Mouse (Mus musculus) Patski (cell line): ENCODE results near the gene Ctr9. TPM values are rescaled to one million over a fixed set of nuclear protein-coding genes. Genes with fewer than 3 reads are reported as not detected.

Source experiments
- ATAC-seq: fragments of 100-300 bp; one replicate; pipeline ENCODE4 v1.8.0; 2021
- CTCF ChIA-PET: fragments of 350-600 bp; sonication (Branson Sonifier 250); formaldehyde crosslinking; loops from one replicate; lab custom pipeline; 2022; ENCODE audit warnings: inconsistent platforms; lab: Charles Lee
- POLR2A ChIA-PET: fragments of 350-600 bp; sonication (Branson Sonifier 250); formaldehyde crosslinking; loops from one replicate; lab custom pipeline; 2022; ENCODE audit warnings: antibody characterized with exemption, inconsistent platforms; lab: Charles Lee
- DNase-seq: peaks from one replicate; pipeline ENCODE4 v3.0.0-alpha.2; 2011; ENCODE audit warnings: low read depth, low spot score
- H3K27me3 ChIP-seq: fragments of 371-371 bp; one replicate; pipeline ENCODE4 v1.5.1; 2021
- CTCF ChIP-seq: fragments of 100-300 bp; IDR thresholded peaks from one replicate; pipeline ENCODE4 v1.5.1; 2021
- in situ Hi-C: fragments of 300-500 bp; cut with MboI; formaldehyde crosslinking; loops from 3 replicates; pipeline ENCODE4 v1.11.1; 2018; ENCODE audit warnings: low pct_unique_long_range_greater_than_20kb, mixed read lengths
- polyA plus RNA-seq: library from polyadenylated mRNA; unstranded; gene quantifications from one replicate; pipeline ENCODE4 v1.2.3, GENCODE M21; 2021

Ctr9 gene
- polyA plus RNA-seq, 1 experiment from 2014 or later: 44.1 TPM

DNA sequence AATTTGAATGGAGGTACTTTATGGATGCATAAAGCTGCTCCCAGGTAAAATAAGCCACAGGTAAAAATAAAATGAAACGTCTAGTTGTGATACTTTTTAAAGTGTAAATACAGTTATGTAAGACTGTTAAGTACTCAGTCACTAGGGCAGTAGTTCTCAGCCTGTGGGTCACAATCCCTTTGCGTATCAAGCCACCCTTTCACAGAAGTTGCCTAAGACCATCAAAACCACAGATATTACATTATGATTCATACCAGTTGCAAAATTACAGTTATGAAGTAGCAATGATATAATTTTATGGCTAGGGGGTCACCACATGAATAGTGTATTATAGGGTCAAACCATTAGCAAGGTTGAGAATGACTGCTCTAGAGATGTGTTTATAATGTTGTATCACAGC is 66.4 kb downstream of the Ctr9 start:
- ChIA-PET POLR2A (interaction anchor here (0.6 to 1.0 kb wide), 2 partner anchors 9 to 46 kb away, joined by 3 read pairs; no protein-coding TSS in a partner anchor), CTCF (interaction anchor here (0.6 to 1.5 kb wide), 3 partner anchors 11 to 52 kb away, joined by 3 read pairs; no protein-coding TSS in a partner anchor)
- ATAC-seq: no peak
- in situ Hi-C loops: no loop called here
- H3K27me3 ChIP-seq: no peaks in the 10 kb centered on the region
- TF ChIP-seq CTCF: no peak
- DNase-seq: no peak

DNA sequence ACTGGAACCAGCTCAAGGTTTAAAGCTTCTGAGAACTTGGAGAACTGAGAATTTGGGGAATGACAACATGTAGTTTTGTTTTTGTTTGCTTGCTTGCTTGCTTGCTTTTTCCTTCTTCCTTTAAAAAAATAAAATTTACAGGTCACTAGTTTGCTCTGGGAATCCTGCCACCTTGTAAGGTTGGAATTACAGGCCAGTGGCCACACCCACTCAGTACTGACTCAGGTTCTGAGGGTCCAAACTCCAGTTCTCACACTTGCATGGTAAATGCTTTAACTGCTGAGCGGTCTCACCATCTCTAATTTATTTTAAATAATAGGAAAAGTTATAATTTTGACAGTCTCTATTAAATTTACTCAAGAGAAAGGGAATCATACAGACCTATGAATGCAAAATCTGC is 69.4 kb downstream of the Ctr9 start:
- H3K27me3 ChIP-seq: no peaks in the 10 kb centered on the region
- in situ Hi-C loops: no loop called here
- TF ChIP-seq CTCF: no peak
- ATAC-seq: no peak
- no peak for DNase-seq
- ChIA-PET POLR2A (no interaction called here), CTCF (no interaction called here)

Other genes with a start within 250 kb of the Ctr9 start
- gene Rnf141, start 184.5 kb upstream of the Ctr9 start, polyA plus RNA-seq: 19.7 TPM
- gene Lyve1, start 165.7 kb upstream of the Ctr9 start, polyA plus RNA-seq: not detected
- 0.51 TPM for gene Mrvi1, start 46.5 kb upstream of the Ctr9 start, polyA plus RNA-seq
- gene Eif4g2, start 54.1 kb downstream of the Ctr9 start, polyA plus RNA-seq: 616 TPM